Mouse (Mus musculus) yolk sac, embryonic 10.5 days (tissue): ENCODE results near the gene Ces1b.
A peak's percentile ranks its signal among the peaks of the same experiment; 100 is the strongest.

ENCODE experiments used
- DNase-seq: peaks from one replicate; pipeline ENCODE4 v3.0.0-alpha.2; 2017; ENCODE audit warnings: low spot score

The Ces1b gene

DNA sequence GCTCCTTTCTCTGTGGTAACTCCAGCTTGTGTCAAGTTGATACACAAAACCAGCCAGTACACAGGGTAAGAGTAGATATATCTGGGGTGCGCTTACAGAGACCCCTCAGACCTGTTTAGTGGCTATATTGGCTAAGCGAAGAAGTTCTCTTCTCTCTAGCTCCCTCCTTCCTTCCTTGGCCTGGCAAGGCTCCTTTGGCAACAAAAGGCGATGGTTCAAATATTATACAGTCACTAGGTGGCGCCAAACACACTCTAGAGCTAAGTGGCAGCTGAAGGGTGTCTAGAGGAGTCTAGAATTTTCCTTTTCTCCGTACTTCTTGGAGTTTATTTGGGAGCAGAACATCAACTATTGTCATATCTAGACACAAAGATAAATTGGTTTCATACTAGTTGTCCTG lies 69.5 kb downstream of the Ces1b start:
- DNase-seq: peak; percentile 9
